Comparison of ENCODE assay signal across 8 mouse cellular contexts in the genomic region with DNA sequence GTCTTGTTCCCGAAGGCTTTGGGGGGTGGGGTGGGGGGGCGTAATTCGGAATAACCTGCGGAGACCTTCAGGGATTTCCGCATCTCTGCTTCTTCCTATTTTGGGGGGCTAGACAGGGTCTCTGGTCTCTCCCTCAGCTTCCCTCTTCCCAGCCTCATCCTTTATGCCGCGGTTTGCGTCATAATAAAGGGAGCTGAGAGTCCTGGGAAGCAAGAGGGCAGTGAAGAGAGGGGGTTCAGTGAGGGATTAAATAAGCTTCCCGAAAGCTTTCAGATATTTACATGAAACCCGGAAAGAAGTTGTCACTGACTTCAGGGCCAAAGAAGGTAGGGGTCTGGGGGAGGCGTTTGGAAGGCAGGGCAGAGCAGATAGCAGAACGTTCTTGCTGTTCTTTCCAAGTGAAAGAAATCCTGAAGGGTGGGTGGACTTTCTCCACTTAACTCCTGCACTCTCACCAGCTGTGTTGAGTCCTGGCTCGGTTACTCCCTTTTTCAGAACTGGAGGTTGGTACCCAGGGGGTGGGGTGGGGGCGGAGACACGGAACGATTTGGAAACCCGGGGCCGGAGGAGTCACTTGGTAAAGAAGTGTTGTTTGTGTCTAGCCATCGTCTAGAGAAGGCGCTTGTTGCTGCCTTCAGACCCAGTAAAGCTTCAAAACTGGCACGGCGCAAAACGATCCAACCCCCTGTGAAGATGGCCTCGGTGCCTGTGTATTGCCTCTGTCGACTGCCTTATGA. TPM values are rescaled to one million over a fixed set of nuclear protein-coding genes. Genes with fewer than 3 reads are reported as not detected.
DNase-seq lines count a peak whose midpoint lies in the region; ATAC-seq and TF ChIP-seq lines count a peak whose summit lies in the region.

No protein-coding gene starts in this region.

- ATAC-seq in forebrain, postnatal 0 days, result no peak
- no peak for ATAC-seq in intestine, embryonic 16.5 days
- no peak for ATAC-seq in liver, embryonic 15.5 days (ENCODE audit: insufficient read depth)
- ATAC-seq in neural tube, embryonic 11.5 days (ENCODE audit: insufficient read depth, low FRiP score, low TSS enrichment), result no peak

- no peak for TF ChIP-seq POLR2A in thymus, adult 2 months (IDR thresholded peaks at IDR 0.05; ENCODE audit: control insufficient read depth, extremely low read depth, insufficient read depth, low read length, poor library complexity)
- no peak for TF ChIP-seq POLR2A in cerebellum, adult 2 months (IDR thresholded peaks at IDR 0.05; ENCODE audit: borderline replicate concordance, insufficient read depth, low read length)

- H3K4me2 ChIP-seq in forebrain, postnatal 0 days (ENCODE audit: low read depth), result peak overlapping the region; percentile 55
- H3K4me2 ChIP-seq in intestine, embryonic 16.5 days (ENCODE audit: low read depth, low read length), result peak overlapping the region; percentile 61
- peak overlapping the region; percentile 83 for H3K4me2 ChIP-seq in liver, embryonic 15.5 days
- H3K4me2 ChIP-seq in neural tube, embryonic 11.5 days (ENCODE audit: low read depth), result peak overlapping the region; percentile 58

- WGBS in thymus, adult 2 months, result 2% methylated on average over 25 of the region's 25 CpGs
- WGBS in cerebellum, adult 2 months, result 14% methylated on average over 25 of the region's 25 CpGs
- 32% methylated on average over 25 of the region's 25 CpGs for WGBS in forebrain, postnatal 0 days
- 17% methylated on average over 25 of the region's 25 CpGs for WGBS in intestine, embryonic 16.5 days
- WGBS in liver, embryonic 15.5 days (ENCODE audit: insufficient replicate concordance), result 12% methylated on average over 25 of the region's 25 CpGs
- WGBS in neural tube, embryonic 11.5 days, result 20% methylated on average over 25 of the region's 25 CpGs

- TF ChIP-seq CTCF in thymus, adult 2 months (IDR thresholded peaks at IDR 0.05; ENCODE audit: borderline replicate concordance, control insufficient read depth, extremely low read depth, insufficient read depth, low read length, poor library complexity), result no peak
- no peak for TF ChIP-seq CTCF in cerebellum, adult 2 months (IDR thresholded peaks at IDR 0.05; ENCODE audit: borderline replicate concordance, insufficient read depth, low read depth, low read length)
- no peak for TF ChIP-seq CTCF in forebrain, postnatal 0 days (IDR thresholded peaks at IDR 0.05; ENCODE audit: low read depth)

- peak overlapping the region; percentile 96 for H3K4me3 ChIP-seq in thymus, adult 2 months (ENCODE audit: control insufficient read depth, insufficient read depth, low read length)
- peak overlapping the region; percentile 95 for H3K4me3 ChIP-seq in cerebellum, adult 2 months (replicated peaks; ENCODE audit: insufficient read depth, low read depth, low read length)
- peak overlapping the region; percentile 50 for H3K4me3 ChIP-seq in forebrain, postnatal 0 days (ENCODE audit: low read depth, low read length)
- peak overlapping the region; percentile 63 for H3K4me3 ChIP-seq in intestine, embryonic 16.5 days (ENCODE audit: low read length)
- peak overlapping the region; percentile 71 for H3K4me3 ChIP-seq in liver, embryonic 15.5 days (replicated peaks)
- H3K4me3 ChIP-seq in neural tube, embryonic 11.5 days (ENCODE audit: low read depth, low read length), result peak overlapping the region; percentile 50

- no peaks in the 10 kb centered on the region for H3K27me3 ChIP-seq in thymus, adult 2 months (ENCODE audit: control insufficient read depth, insufficient read depth, low read length)
- no peaks in the 10 kb centered on the region for H3K27me3 ChIP-seq in cerebellum, adult 2 months (ENCODE audit: control insufficient read depth, insufficient read depth, low read length)
- H3K27me3 ChIP-seq in forebrain, postnatal 0 days (ENCODE audit: insufficient read depth, low read length), result no peaks in the 10 kb centered on the region
- H3K27me3 ChIP-seq in intestine, embryonic 16.5 days (replicated peaks; ENCODE audit: control insufficient read depth, insufficient read depth, low read length), result no peaks in the 10 kb centered on the region
- H3K27me3 ChIP-seq in liver, embryonic 15.5 days, result no peaks in the 10 kb centered on the region
- no peaks in the 10 kb centered on the region for H3K27me3 ChIP-seq in neural tube, embryonic 11.5 days (ENCODE audit: control insufficient read depth, insufficient read depth, low read length)

- peaks cover 3% of the 10 kb centered on the region for H3K4me1 ChIP-seq in thymus, adult 2 months (replicated peaks; ENCODE audit: control insufficient read depth, insufficient read depth, low read length)
- H3K4me1 ChIP-seq in cerebellum, adult 2 months (ENCODE audit: control insufficient read depth, insufficient read depth, low read length), result no peaks in the 10 kb centered on the region
- no peaks in the 10 kb centered on the region for H3K4me1 ChIP-seq in forebrain, postnatal 0 days (ENCODE audit: insufficient read depth)
- H3K4me1 ChIP-seq in intestine, embryonic 16.5 days (ENCODE audit: control insufficient read depth, insufficient read depth, low read length), result peaks cover 2% of the 10 kb centered on the region; the same call in 1 of the 2 replicates
- H3K4me1 ChIP-seq in liver, embryonic 15.5 days (replicated peaks), result peaks cover 31% of the 10 kb centered on the region
- H3K4me1 ChIP-seq in neural tube, embryonic 11.5 days (ENCODE audit: control insufficient read depth, insufficient read depth, low read length), result no peaks in the 10 kb centered on the region

- H3K9ac ChIP-seq in forebrain, postnatal 0 days, result peak overlapping the region; percentile 66
- peak overlapping the region; percentile 78 for H3K9ac ChIP-seq in intestine, embryonic 16.5 days (ENCODE audit: low read depth, low read length)
- H3K9ac ChIP-seq in liver, embryonic 15.5 days, result peak overlapping the region; percentile 80
- H3K9ac ChIP-seq in neural tube, embryonic 11.5 days (ENCODE audit: low read length), result peak overlapping the region; percentile 67

- no peaks in the 10 kb centered on the region for H3K9me3 ChIP-seq in forebrain, postnatal 0 days (ENCODE audit: low read length)
- H3K9me3 ChIP-seq in intestine, embryonic 16.5 days (ENCODE audit: control insufficient read depth, low read length), result no peaks in the 10 kb centered on the region
- H3K9me3 ChIP-seq in liver, embryonic 15.5 days (replicated peaks), result no peaks in the 10 kb centered on the region
- H3K9me3 ChIP-seq in neural tube, embryonic 11.5 days (ENCODE audit: control insufficient read depth, low read length), result no peaks in the 10 kb centered on the region

- H3K36me3 ChIP-seq in thymus, adult 2 months (ENCODE audit: control insufficient read depth, insufficient read depth, low read length), result peaks cover 7% of the 10 kb centered on the region; the same call in 1 of the 2 replicates
- no peaks in the 10 kb centered on the region for H3K36me3 ChIP-seq in forebrain, postnatal 0 days (ENCODE audit: insufficient read depth)
- H3K36me3 ChIP-seq in intestine, embryonic 16.5 days (ENCODE audit: control insufficient read depth, insufficient read depth, low read length), result no peaks in the 10 kb centered on the region
- H3K36me3 ChIP-seq in liver, embryonic 15.5 days (replicated peaks), result 0 out of 2 replicates have a peak, but pooled peaks cover 2% of the 10 kb centered on the region
- H3K36me3 ChIP-seq in neural tube, embryonic 11.5 days (ENCODE audit: control insufficient read depth, insufficient read depth, low read length), result no peaks in the 10 kb centered on the region

- H3K27ac ChIP-seq in thymus, adult 2 months (ENCODE audit: control insufficient read depth, insufficient read depth, low read length), result no peak overlapping the region
- no peak overlapping the region; the same call in 1 of the 2 replicates for H3K27ac ChIP-seq in cerebellum, adult 2 months (ENCODE audit: insufficient read depth, low read length)
- H3K27ac ChIP-seq in forebrain, postnatal 0 days (ENCODE audit: low read depth, low read length), result peak overlapping the region; percentile 96
- H3K27ac ChIP-seq in intestine, embryonic 16.5 days (ENCODE audit: low read length), result no peak overlapping the region
- peak overlapping the region; percentile 97; the same call in 1 of the 2 replicates for H3K27ac ChIP-seq in liver, embryonic 15.5 days (replicated peaks)
- H3K27ac ChIP-seq in neural tube, embryonic 11.5 days (ENCODE audit: low read depth, low read length), result no peak overlapping the region

- peak; percentile 18 for DNase-seq in thymus, adult 2 months
- no peak for DNase-seq in thymus, postnatal 0 days (ENCODE audit: low spot score)
- DNase-seq in cerebellum, adult 2 months, result peak; percentile 18 to 26
- DNase-seq in forebrain, postnatal 0 days, result peak; percentile 10
- DNase-seq in neural tube, embryonic 11.5 days (ENCODE audit: low spot score), result peak; percentile 12
- no peak for DNase-seq in B cell, adult 2 months

RNA-seq across cellular contexts. Expression of gene Phf8, which starts 1.5 kb away (rescaled TPM):
- 25.6 and 27.7 TPM in 2 replicates for polyA plus RNA-seq in thymus, adult 2 months (2012; rRNA removed)
- polyA plus RNA-seq in thymus, postnatal 0 days (2015; fragmentation: Nextera tagmentation; extraction: Ambion mirVana), result 16.7 and 20.0 TPM in 2 replicates
- 22.0 and 23.7 TPM in 2 replicates for polyA plus RNA-seq in cerebellum, adult 2 months (2012; rRNA removed)
- 15.5 and 21.4 TPM in 2 replicates for total RNA-seq in forebrain, postnatal 0 days (2014; rRNA removed)
- polyA plus RNA-seq in forebrain, postnatal 0 days (2015; fragmentation: Nextera tagmentation; extraction: Ambion mirVana), result 6.1 and 7.4 TPM in 2 replicates
- polyA plus RNA-seq in intestine, embryonic 16.5 days (2015; fragmentation: Nextera tagmentation; extraction: Ambion mirVana), result 11.3 and 11.5 TPM in 2 replicates
- polyA plus RNA-seq in liver, embryonic 15.5 days (2015; fragmentation: Nextera tagmentation; extraction: Ambion mirVana), result 7.0 and 7.6 TPM in 2 replicates
- 30.0 and 31.6 TPM in 2 replicates for polyA plus RNA-seq in neural tube, embryonic 11.5 days (2014; fragmentation: Nextera tagmentation; extraction: Ambion mirVana)

Comparison
In these comparisons a context has a peak if more than half of its experiments do, and no peak if none do; other contexts are left out.
1. DNase-seq: peak in thymus, adult 2 months (single experiment), cerebellum, adult 2 months (2 of 2), forebrain, postnatal 0 days (single experiment) and neural tube, embryonic 11.5 days (single experiment); none in thymus, postnatal 0 days (single experiment) and B cell, adult 2 months (0 of 2).
2. H3K27ac ChIP-seq: peak in forebrain, postnatal 0 days (single experiment) and liver, embryonic 15.5 days (single experiment); none in thymus, adult 2 months (single experiment), cerebellum, adult 2 months (single experiment), intestine, embryonic 16.5 days (single experiment) and neural tube, embryonic 11.5 days (single experiment).
3. Peak in every context shown above with its lines, with median percentiles within 50 percentile points of each other: H3K4me3 ChIP-seq, H3K4me2 ChIP-seq and H3K9ac ChIP-seq.